In the genomic region with DNA sequence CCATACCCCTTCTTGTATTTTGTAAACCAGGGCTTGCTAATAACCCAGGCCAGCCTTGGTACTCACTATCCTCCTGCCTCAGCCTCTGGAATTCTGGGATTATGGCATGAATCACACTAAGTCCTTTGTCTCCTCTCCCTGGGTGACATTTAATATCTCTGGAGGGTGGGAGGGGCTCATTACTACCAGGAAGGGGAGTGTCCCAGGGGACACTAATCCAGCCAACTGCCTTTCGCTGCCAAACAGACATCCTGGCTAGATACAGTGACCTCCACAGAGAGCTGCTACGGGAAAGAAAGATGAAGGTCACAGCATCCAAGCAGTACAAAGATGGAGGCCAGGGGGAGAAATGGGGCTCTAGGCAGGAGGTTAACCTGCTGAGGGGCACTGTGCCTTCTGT, we compare ENCODE assay signal across 8 mouse cellular contexts. TPM values are rescaled to one million over a fixed set of nuclear protein-coding genes. Genes with fewer than 3 reads are reported as not detected.
A peak's percentile ranks its signal among the peaks of the same experiment; 100 is the strongest.
DNase-seq lines count a peak whose midpoint lies in the region; ATAC-seq and TF ChIP-seq lines count a peak whose summit lies in the region.

No protein-coding gene starts in this region.

- H3K4me2 ChIP-seq in hindbrain, embryonic 16.5 days (ENCODE audit: low read length) = no peak overlapping the region
- no peak overlapping the region for H3K4me2 ChIP-seq in lung, embryonic 16.5 days (ENCODE audit: low read depth, low read length)
- no peak overlapping the region for H3K4me2 ChIP-seq in forebrain, postnatal 0 days (ENCODE audit: low read depth)

- peak overlapping the region; percentile 69 for H3K27ac ChIP-seq in hindbrain, embryonic 10.5 days
- no peak overlapping the region for H3K27ac ChIP-seq in hindbrain, embryonic 16.5 days (ENCODE audit: low read depth, low read length)
- H3K27ac ChIP-seq in lung, embryonic 16.5 days (ENCODE audit: low read length) = peak overlapping the region; percentile 69
- no peak overlapping the region for H3K27ac ChIP-seq in forebrain, embryonic 10.5 days
- no peak overlapping the region for H3K27ac ChIP-seq in forebrain, postnatal 0 days (ENCODE audit: low read depth, low read length)

- H3K4me3 ChIP-seq in hindbrain, embryonic 10.5 days = no peak overlapping the region
- no peak overlapping the region for H3K4me3 ChIP-seq in hindbrain, embryonic 16.5 days (ENCODE audit: low read length)
- no peak overlapping the region for H3K4me3 ChIP-seq in lung, embryonic 16.5 days (ENCODE audit: low read length)
- H3K4me3 ChIP-seq in forebrain, embryonic 10.5 days = no peak overlapping the region
- no peak overlapping the region for H3K4me3 ChIP-seq in forebrain, postnatal 0 days (ENCODE audit: low read depth, low read length)

- H3K9me3 ChIP-seq in hindbrain, embryonic 10.5 days = no peaks in the 10 kb centered on the region
- no peaks in the 10 kb centered on the region for H3K9me3 ChIP-seq in hindbrain, embryonic 16.5 days (ENCODE audit: control insufficient read depth, low read length)
- H3K9me3 ChIP-seq in lung, embryonic 16.5 days (ENCODE audit: control insufficient read depth, low read length) = no peaks in the 10 kb centered on the region
- H3K9me3 ChIP-seq in forebrain, embryonic 10.5 days = no peaks in the 10 kb centered on the region
- no peaks in the 10 kb centered on the region for H3K9me3 ChIP-seq in forebrain, postnatal 0 days (ENCODE audit: low read length)

- TF ChIP-seq CTCF in forebrain, postnatal 0 days (IDR thresholded peaks at IDR 0.05; ENCODE audit: low read depth) = no peak

- peaks cover 42% of the 10 kb centered on the region for H3K4me1 ChIP-seq in hindbrain, embryonic 10.5 days (replicated peaks)
- H3K4me1 ChIP-seq in hindbrain, embryonic 16.5 days (ENCODE audit: control insufficient read depth, insufficient read depth, low read depth, low read length) = peaks cover 2% of the 10 kb centered on the region; the same call in 1 of the 2 replicates
- peaks cover 19% of the 10 kb centered on the region for H3K4me1 ChIP-seq in lung, embryonic 16.5 days (replicated peaks; ENCODE audit: control insufficient read depth, insufficient read depth, low read length)
- peaks cover 37% of the 10 kb centered on the region for H3K4me1 ChIP-seq in forebrain, embryonic 10.5 days
- H3K4me1 ChIP-seq in forebrain, postnatal 0 days (ENCODE audit: insufficient read depth) = no peaks in the 10 kb centered on the region

- H3K36me3 ChIP-seq in hindbrain, embryonic 10.5 days = peaks cover 53% of the 10 kb centered on the region
- no peaks in the 10 kb centered on the region; the same call in 1 of the 2 replicates for H3K36me3 ChIP-seq in hindbrain, embryonic 16.5 days (ENCODE audit: control insufficient read depth, insufficient read depth, low read length)
- peaks cover 39% of the 10 kb centered on the region for H3K36me3 ChIP-seq in lung, embryonic 16.5 days (ENCODE audit: control insufficient read depth, insufficient read depth, low read length)
- H3K36me3 ChIP-seq in forebrain, embryonic 10.5 days (replicated peaks) = peaks cover 57% of the 10 kb centered on the region
- H3K36me3 ChIP-seq in forebrain, postnatal 0 days (ENCODE audit: insufficient read depth) = 0 out of 2 replicates have a peak, but pooled peaks cover 11% of the 10 kb centered on the region

- H3K9ac ChIP-seq in hindbrain, embryonic 16.5 days (ENCODE audit: low read depth, low read length) = no peak overlapping the region
- H3K9ac ChIP-seq in lung, embryonic 16.5 days (ENCODE audit: low read length) = no peak overlapping the region
- H3K9ac ChIP-seq in forebrain, postnatal 0 days = no peak overlapping the region

- no peak for DNase-seq in hindbrain, embryonic 10.5 days (ENCODE audit: low spot score)
- DNase-seq in adrenal gland, postnatal 25 days = peak; percentile 38
- DNase-seq in heart, postnatal 4 days = peak; percentile 77
- DNase-seq in forebrain, embryonic 10.5 days (ENCODE audit: extremely low spot score, low spot score) = no peak
- DNase-seq in spleen, adult 18-20 months = no peak
- no peak for DNase-seq in forebrain, postnatal 0 days

- 55% methylated on average over 2 of the region's 2 CpGs for WGBS in hindbrain, embryonic 10.5 days
- WGBS in hindbrain, embryonic 16.5 days = 32% methylated on average over 2 of the region's 2 CpGs
- 19% methylated on average over 2 of the region's 2 CpGs for WGBS in lung, embryonic 16.5 days
- 73% methylated on average over 2 of the region's 2 CpGs for WGBS in forebrain, embryonic 10.5 days
- 46% methylated on average over 2 of the region's 2 CpGs for WGBS in forebrain, postnatal 0 days

- ATAC-seq in hindbrain, embryonic 16.5 days = no peak
- ATAC-seq in lung, embryonic 16.5 days (ENCODE audit: low read depth) = peak; percentile 32; the same call in 1 of the 2 replicates
- no peak for ATAC-seq in forebrain, postnatal 0 days

- no peaks in the 10 kb centered on the region for H3K27me3 ChIP-seq in hindbrain, embryonic 10.5 days (ENCODE audit: insufficient read depth, poor library complexity, severe bottlenecking)
- H3K27me3 ChIP-seq in hindbrain, embryonic 16.5 days (replicated peaks; ENCODE audit: control insufficient read depth, insufficient read depth, low read length) = no peaks in the 10 kb centered on the region; the same call in 1 of the 2 replicates
- no peaks in the 10 kb centered on the region for H3K27me3 ChIP-seq in lung, embryonic 16.5 days (ENCODE audit: control insufficient read depth, insufficient read depth, low read depth, low read length)
- no peaks in the 10 kb centered on the region for H3K27me3 ChIP-seq in forebrain, embryonic 10.5 days (ENCODE audit: poor library complexity, severe bottlenecking)
- no peaks in the 10 kb centered on the region for H3K27me3 ChIP-seq in forebrain, postnatal 0 days (ENCODE audit: insufficient read depth, low read length)

RNA-seq across cellular contexts. Expression of a gene that starts 25.7 kb away (rescaled TPM):
- 29.7 and 31.4 TPM in 2 replicates for polyA plus RNA-seq in hindbrain, embryonic 10.5 days (2016; fragmentation: Nextera tagmentation; extraction: Ambion mirVana)
- 5.8 and 9.2 TPM in 2 replicates for polyA plus RNA-seq in hindbrain, embryonic 16.5 days (2015; fragmentation: Nextera tagmentation; extraction: Ambion mirVana)
- 54.6 and 70.5 TPM in 2 replicates for total RNA-seq in adrenal gland, postnatal 25 days (2021)
- total RNA-seq in heart, postnatal 4 days (2021) = 100 to 1,000 TPM; 102 to 108 TPM
- 50.7 and 56.9 TPM in 2 replicates for polyA plus RNA-seq in lung, embryonic 16.5 days (2015; fragmentation: Nextera tagmentation; extraction: Ambion mirVana)
- 31.9 and 33.5 TPM in 2 replicates for polyA plus RNA-seq in forebrain, embryonic 10.5 days (2016; fragmentation: Nextera tagmentation; extraction: Ambion mirVana)
- 8.9 and 12.7 TPM in 2 replicates for total RNA-seq in forebrain, postnatal 0 days (2014; rRNA removed)
- 3.5 and 4.9 TPM in 2 replicates for polyA plus RNA-seq in forebrain, postnatal 0 days (2015; fragmentation: Nextera tagmentation; extraction: Ambion mirVana)

RNA-seq across cellular contexts. Expression of a gene that starts 42.2 kb away (rescaled TPM):
- 14.2 and 17.2 TPM in 2 replicates for polyA plus RNA-seq in hindbrain, embryonic 10.5 days (2016; fragmentation: Nextera tagmentation; extraction: Ambion mirVana)
- 24.5 and 26.7 TPM in 2 replicates for polyA plus RNA-seq in hindbrain, embryonic 16.5 days (2015; fragmentation: Nextera tagmentation; extraction: Ambion mirVana)
- 9.2 and 17.7 TPM in 2 replicates for total RNA-seq in adrenal gland, postnatal 25 days (2021)
- total RNA-seq in heart, postnatal 4 days (2021) = 1 to 10 TPM; 5.0 to 5.5 TPM
- polyA plus RNA-seq in lung, embryonic 16.5 days (2015; fragmentation: Nextera tagmentation; extraction: Ambion mirVana) = 11.6 and 12.5 TPM in 2 replicates
- 10.6 and 11.8 TPM in 2 replicates for polyA plus RNA-seq in forebrain, embryonic 10.5 days (2016; fragmentation: Nextera tagmentation; extraction: Ambion mirVana)
- 19.3 and 21.8 TPM in 2 replicates for total RNA-seq in forebrain, postnatal 0 days (2014; rRNA removed)
- 12.5 and 18.4 TPM in 2 replicates for polyA plus RNA-seq in forebrain, postnatal 0 days (2015; fragmentation: Nextera tagmentation; extraction: Ambion mirVana)

Comparison
In these comparisons a context has a peak if more than half of its experiments do, and no peak if none do; other contexts are left out.
1. H3K27ac ChIP-seq: peak in hindbrain, embryonic 10.5 days (single experiment) and lung, embryonic 16.5 days (single experiment); none in hindbrain, embryonic 16.5 days (single experiment), forebrain, embryonic 10.5 days (single experiment) and forebrain, postnatal 0 days (single experiment).
2. DNase-seq: peak in adrenal gland, postnatal 25 days (single experiment) and heart, postnatal 4 days (single experiment); none in hindbrain, embryonic 10.5 days (single experiment), forebrain, embryonic 10.5 days (single experiment), spleen, adult 18-20 months (0 of 2) and forebrain, postnatal 0 days (single experiment).